Mouse (Mus musculus): ENCODE data around the gene Kyat3.
A peak's percentile ranks its signal among the peaks of the same experiment; 100 is the strongest.
"Not testable (repeated sequence)": the region's sequence is repeated elsewhere in the genome, so short reads cannot be mapped to it uniquely, and the experiment has no call there.

Kyat3 gene

DNA sequence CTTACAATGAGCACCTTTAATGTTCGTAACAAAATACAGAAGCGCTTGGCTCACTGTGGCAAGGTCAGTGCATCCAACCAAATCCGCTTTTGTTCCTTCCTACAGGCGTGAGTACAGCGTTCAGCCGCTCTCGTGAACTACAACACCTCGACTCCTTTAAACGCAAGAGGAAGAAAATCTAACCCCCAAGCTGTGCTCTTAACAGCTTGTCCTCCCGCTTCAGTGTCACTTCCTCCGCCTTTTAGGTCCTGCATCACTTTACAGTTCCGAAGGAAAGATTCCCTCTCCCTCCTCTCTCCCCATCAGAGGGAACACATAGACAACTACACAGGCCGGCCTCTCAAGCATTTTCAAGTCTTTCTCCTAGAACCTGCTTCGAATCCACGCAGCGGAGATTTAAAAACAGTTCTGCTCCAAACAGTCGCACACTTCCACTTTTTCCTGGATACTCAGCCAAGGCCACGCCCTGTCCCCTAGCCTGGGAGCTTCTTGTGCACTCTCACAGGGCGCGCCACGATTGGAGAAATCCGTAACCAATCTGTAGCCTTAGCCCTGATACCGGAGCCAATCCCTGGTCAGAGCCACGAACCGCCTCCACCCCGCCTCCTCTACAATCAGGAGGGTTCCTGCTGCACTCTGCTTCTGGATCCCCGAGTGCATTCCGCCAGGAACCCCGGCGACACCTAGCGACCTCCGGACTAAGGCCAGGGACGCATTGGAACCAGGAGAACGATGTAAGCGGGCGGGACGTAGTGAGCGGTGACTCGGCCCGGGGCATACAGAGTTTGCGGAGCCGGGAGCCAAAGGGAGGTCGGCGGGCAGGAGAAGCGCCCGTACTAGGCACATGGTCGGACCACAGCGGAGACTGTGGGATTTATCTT lies at the start of gene Kyat3:
Kyat3 (plus strand) TSS at position 610 of the 881 bp plus-strand sequence.
- peak; percentile 88 for DNase-seq (ENCODE audit: low spot score)

DNA sequence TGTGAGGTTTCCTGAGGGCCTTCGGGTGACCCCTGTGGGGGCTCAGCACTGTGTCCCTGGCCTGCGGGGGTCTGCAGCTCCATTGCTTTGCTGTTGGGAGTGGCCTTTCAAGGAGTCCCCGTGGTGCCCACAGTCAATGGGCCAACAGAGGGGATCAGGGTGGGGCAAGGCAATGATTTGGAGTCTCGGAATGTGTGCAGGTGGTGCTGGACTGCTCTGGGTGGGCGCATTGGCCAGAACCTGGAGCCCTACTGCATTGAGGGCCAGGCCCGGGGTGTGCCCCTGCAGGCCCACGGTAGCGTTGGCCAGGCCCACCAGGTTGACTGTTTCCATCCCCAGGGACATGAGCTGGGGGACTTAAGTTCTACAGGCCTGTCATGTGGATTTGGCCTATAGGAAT lies 36.1 kb upstream of the Kyat3 start:
- no peak for DNase-seq (ENCODE audit: low spot score)

DNA sequence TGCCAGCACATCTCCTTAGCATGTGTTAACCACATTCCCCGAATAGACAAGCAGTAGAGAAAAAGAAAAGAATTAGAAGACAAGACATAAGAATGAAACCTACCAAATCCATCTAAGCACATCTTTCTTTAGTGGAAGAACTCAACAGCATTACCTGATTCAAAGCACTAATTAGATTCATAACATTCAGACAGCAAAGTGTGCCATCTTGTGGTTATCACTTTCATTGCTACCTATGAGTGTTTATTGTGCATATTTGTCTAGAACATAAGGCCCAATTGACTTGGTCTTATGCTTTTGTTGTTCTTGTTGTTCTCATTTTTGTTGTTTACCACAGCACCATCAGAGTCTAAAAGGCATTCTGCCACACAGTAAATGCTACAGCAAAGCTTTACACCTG lies 26.2 kb upstream of the Kyat3 start:
- no peak for DNase-seq (ENCODE audit: low spot score)

DNA sequence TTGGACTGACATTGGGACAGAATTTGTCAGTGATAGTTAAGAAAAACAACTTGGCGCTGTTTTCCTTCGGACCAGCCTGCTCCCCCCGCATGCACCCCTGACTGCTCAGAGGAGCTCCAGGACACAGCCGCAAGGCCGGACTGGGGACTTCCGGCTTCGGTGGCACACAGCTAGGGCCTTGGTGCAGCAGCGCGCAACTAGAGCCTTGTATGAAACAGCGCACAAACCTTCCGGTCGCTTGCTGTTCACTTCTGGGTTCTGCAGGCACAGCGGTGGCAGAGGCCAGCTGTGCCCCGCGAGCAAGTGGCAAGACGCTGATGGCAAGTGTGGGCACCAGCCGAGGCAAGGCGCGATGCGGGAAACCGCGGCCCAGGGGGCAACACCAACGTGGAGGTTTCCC lies 12.9 kb upstream of the Kyat3 start:
- no peak for DNase-seq (ENCODE audit: low spot score)

DNA sequence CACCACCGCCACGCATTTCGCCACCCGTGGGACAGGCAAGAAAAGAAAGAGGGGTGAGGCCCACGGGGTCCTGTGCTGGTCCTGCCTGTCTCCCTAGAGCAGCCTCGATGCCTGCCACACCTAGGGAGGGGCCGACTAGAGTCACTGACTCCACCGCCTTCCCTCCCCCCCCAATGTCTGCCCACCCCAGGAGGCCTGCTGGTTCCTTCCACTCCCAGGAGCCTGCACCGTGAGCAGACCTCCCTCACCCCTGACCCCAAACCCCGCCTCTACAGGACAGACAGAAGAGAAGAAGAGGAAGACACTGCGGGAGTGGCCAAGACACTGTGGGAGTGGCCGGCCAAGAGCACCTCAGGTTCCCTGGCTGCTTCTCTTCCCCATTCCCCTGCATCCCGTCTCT lies 12.5 kb upstream of the Kyat3 start:
- no peak for DNase-seq (ENCODE audit: low spot score)

DNA sequence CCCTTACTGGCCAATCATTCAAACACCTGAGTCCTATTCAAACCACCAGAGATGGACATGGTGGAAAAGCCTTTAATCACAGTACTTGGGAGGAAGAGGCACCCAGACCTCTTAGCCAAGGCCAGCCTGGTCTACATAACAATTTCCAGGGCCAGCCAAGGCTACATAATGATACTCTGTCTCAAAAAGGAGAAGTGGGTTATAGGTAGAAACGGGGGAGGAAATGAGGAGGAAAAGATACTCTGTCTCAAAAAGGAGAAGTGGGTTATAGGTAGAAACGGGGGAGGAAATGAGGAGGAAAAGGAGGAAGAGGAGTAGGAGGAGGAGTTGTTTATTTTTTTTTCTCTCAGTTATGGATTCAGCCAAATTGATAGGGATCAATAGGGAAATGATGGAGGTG lies 4.3 kb upstream of the Kyat3 start:
- no peak for DNase-seq (ENCODE audit: low spot score)

DNA sequence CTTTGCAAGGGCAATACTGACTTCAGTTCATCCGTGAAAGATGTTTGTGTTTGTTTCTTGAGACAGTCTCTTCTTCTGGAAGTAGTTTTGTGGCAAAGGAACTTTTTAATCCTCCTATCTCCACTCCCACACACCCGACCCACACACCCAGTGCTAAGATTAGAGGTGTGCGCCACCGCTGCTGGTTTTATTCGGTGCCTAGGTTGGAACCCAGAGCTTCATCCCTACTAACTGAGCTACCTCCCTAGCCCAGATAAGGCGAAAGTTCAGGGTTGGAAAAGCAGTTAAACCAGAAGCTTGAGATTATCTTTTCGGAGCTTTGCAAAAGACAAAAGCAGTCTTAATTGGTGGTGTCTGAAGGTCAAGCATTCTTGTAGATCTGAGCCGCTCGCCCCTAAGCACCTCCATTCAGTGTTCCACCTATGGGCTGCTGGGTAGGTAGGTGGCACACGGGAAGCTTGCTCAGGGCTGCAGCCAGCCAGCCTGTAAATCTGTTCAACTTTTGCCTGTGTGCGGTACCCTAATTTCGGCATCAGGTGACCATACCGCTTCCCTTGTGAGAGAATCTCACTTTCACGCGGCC lies 647 bp downstream of the Kyat3 start:
- DNase-seq (ENCODE audit: low spot score), result peak; percentile 47

DNA sequence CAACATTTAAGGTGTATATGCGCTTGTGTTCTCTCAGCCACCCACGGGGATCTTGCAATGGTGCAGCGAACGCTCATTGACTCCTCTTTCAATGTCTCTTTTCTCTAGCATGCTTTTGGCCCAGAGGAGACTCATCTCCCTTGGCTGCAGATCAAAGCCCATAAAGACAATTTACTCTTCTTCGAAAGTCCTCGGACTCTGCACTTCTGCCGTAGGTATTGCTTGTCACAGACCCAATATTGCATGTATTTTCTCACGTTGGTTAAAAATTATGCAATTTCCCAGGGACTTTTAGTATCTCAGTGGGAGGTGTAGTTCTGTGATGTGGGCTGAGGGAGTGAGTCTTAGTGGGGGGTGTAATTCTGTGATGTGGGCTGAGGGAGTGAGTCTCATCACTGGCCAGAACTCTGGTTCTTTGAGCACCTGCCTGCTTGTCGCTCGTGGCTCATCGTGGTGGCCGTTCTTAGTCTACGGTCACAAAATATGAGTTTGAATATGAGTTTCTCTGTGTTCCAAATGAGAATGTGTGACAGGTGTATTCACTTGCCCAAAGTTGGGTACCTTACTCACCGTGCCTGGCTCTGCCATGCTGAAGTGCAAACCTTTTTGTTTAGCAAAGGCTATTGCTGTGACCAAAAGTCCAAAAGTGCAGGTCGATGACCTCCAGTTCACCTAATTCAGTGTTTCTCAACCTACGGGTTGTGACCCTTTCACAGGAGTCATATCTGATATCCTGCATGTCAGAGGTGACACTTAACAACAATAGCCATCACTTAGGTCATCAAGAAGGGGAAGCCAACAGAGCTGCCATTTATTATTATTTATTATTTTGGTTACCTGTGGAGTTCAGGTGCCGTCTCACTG lies 6.0 kb downstream of the Kyat3 start:
- no peak for DNase-seq (ENCODE audit: low spot score)

DNA sequence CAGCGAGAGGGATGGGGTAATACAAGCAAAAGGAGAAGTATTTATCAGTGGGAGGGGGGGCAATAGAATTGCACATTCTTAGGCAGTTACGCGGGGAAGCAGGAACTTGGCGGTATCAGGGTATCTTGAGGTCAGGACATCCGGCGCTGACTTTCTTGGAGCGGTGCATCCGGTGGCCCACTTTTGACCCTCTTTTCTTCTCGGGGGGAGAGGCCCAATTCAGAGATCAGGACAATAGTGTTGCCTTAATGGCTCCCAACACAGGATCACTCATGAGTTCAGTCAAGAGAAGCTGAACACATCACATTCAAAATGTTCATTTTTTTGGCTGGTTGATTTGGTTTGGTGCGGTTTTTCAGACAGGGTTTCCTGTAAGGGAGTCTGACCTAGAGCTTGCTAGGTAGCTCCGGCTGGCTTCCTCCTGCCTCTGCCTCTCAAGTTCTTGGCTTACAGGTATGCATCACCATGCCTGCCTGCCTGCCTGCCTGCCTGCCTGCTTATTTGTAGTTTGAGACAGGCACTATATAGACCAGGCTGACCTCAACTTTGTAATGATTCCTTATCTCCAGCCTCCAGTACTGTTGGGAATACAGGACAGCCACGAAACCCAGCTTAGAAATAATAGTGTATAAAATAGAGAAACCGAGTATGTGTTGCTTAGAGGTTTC lies 7.5 kb downstream of the Kyat3 start:
- not testable (repeated sequence) for DNase-seq (ENCODE audit: low spot score)

DNA sequence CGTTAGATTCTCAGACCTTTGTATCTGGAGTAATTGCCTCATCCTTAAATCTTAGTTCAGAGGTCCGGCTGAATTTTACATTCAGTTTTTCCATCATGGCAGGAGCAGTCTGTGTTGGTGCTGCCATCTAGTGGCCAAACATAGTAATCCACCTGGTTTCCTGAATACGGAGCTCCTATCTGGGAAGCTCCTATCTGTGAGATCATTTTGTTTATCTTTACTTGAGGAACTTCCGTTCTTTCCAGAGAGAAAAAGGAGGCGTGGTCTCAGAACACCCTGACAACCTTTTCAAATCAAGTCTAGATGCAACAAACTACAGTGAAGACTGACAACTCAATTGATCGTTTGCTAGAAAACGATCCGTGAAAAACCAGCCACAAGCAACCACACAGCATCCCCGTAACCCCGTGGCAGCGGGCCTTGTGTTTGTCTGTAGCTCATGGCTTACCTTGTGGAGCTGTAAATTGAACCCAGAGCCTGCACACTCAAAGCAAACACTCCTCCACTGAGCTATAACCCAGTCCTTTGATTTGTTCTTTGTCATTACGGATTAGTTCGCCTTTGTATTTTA lies 8.1 kb downstream of the Kyat3 start:
- peak; percentile 62 for DNase-seq (ENCODE audit: low spot score)

DNA sequence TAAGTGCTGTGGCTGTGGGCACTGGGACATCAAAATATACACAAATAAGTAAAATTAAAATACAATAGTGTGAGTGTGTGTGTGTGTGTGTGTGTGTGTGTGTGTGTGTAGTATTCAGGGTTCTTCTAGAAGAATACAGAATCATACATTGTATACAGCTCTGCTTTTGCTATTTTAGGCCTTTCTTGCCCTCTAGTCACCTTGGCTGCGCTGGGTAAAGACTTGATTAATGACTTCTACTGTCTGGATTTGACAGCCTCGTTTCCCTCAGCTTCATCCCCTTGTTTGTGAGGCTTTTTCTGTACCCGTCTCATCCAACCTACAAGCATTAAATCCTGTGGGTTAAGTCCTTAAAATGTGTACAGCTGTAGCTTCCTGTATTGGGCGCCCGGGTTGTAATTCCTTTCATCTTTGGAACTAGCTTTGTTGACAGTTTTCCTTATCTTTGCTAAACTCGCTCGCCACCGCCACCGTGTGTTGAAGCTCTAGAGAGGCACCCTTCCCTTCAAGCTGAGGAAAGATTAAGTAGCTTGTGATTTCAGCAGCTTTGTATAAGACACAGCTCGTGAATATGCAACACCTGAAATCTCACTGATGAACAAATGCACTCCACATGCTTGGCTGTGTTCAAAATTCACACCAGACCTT lies 9.6 kb downstream of the Kyat3 start:
- DNase-seq (ENCODE audit: low spot score), result no peak

DNA sequence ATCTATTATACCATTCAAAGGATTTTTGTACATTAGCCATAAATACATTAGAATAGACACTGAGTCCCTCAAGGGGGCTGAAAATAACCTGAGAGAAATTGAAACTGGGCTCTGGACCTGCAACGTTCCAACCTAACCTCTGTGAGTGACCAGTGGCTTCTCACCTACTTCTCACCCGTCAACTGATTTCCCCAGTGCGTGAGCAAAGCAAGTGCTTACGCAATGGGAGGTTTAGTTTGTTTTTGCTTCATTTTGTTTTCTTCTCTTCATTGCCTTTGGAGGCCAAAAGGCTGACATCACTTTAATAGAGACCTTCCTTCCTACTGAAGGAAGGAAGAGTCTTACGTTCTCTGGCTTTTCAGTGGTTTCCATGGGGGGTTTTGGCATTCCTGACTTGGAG lies 10.5 kb downstream of the Kyat3 start:
- DNase-seq (ENCODE audit: low spot score), result no peak

DNA sequence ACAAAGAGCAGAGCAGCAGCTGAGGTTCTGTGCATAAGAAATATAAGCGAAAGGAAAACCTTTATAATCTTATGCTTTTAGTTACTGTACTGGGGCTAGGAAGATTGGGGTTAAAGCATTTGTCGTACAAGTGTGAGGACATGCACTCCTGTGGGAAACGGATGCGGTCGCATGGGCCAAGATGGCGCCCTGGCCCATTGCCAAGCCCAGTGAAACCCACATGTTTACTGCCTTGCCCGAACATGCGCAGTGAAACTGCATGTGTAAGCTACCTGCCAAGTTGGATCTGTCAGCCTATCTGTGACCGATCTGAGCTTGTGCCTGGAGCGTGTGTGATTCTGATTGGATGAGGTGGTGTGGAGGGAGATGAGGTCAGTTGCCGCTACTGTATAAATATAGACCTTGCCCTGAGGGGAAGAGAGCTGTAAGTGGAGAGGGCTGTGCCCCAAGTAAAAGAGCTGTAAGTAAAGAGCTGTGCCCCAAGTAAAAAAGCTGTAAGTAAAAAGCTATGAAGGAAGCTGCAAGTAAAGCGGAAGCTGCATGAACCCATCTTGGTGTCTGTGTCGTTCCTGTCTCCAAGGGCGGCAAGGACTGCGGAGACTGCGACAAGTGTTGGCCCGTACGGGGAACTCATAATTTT lies 11.7 kb downstream of the Kyat3 start:
- DNase-seq (ENCODE audit: low spot score), result not testable (repeated sequence)

DNA sequence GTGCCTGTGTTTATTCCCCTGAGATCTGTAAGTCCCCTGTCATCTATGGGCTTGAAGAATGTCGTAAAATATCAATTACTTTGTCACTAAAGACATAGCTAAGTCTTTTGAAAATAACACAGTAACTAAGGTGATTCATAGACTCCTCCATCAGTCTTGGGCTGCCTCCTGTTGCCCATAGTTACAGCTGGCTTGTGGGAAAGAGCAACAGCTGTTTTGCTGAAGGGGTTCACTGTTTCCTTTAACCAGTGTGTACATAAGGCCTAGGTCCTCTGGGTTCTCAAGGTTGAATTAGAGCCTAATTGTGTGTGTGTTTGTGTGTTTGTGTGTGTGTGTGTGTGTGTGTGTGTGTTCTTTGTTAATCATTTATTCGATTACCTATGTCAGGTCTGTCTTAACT lies 24.6 kb downstream of the Kyat3 start:
- DNase-seq (ENCODE audit: low spot score), result no peak

DNA sequence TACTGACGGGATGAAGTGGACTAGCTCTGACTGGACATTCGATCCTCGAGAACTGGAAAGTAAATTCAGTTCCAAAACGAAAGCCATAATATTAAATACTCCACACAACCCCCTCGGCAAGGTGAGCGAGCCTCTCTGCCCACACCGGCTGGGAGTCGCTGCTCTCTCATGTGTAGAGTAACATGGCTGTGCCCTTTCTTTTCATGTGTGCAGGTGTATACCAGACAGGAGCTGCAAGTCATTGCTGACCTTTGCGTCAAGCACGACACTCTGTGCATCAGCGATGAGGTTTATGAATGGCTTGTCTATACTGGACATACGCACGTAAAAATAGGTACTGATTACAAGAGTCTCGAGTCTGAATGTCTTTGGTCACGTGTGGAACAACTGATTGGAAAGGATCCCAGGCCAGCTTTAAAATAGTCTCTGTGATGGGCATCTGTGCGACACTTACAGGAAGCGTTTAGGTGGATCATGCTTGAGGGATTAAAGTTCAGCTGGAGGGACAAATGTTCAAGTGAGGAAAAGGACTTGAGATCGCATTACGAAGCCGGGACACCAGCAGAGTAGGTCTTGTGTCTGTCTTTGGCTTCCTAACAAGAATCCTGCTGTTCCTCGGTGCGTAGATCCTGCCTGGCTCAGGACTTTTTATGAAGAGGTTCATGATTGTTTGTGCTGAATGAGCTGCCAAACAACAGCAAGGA lies 25.3 kb downstream of the Kyat3 start:
- DNase-seq (ENCODE audit: low spot score), result no peak

DNA sequence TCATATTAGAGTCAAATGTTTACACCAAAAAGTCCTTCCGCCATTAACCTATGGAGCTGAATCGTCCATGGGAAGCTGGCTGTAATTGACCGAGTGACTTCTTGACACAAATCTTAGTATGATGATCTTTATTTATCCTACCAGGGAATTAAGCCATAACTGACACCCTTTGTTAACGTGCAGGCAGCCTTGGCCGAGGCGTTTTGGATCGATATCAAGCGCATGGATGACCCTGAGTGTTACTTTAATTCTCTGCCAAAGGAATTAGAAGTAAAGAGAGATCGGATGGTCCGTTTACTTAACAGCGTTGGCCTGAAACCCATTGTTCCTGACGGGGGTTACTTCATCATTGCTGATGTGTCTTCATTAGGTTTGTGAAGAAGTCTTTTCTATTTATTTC lies 33.4 kb downstream of the Kyat3 start:
- DNase-seq (ENCODE audit: low spot score), result no peak

DNA sequence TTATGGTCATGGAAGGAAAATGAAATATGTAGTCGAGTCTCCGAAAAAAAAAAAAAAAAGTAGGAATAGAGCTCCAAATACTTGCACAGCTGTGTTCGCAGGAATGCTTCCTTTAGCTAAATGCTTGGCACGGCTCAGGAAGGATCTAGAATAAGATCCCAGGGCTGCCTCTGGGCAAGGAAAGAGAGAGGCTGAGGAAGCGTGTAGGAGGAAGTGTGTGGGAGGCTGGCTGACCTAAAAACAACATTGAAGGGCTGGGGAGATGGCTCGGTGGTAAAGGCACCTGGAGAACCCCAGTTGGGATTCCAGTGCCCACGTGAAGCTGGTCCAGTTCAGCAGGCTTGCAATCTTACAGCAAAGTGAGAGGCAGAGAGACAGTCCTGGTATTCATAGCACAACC lies 40.0 kb downstream of the Kyat3 start:
- no peak for DNase-seq (ENCODE audit: low spot score)

DNA sequence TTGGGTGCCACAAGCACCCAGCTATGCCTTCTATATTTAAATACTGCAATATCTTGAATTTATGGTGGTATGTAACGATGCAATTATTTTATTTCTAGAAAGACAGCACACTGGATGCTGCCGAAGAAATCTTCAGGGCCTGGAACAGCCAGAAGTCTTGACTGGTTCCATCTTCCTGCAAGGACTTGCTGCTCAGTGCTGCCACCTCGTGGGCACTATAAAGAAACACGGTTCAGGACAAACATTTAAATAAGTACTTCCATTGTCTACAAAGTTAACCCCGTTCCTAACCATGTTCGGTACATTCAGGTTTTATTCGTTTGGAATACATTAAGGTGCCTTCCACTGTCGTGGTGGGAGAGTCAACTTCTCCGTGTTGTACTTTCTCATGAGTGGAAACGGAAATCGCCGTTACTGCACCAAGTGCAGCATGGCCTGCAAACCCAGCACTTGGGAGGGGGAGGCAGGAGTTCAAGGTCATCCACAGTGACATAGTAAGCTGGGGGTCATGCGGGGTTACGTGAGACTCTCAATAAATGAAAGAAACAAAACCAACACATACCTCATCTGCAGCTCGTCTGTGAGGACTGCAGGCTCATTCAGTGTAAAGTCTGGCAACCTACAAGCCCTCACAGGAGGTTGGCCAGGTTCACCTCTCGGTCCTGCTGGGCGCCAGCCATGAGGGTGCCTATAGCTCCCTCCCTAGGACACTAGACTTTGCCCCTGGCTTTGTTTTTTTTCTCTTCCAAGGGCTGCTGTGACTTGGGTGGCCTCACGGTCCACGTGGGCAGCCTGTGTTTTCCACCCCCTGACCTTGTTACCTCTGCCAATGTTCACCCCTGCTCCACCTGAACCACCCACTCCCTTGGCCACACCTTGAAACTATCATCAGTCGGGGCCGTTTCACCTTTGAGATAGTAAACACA lies 43.4 kb downstream of the Kyat3 start:
- no peak for DNase-seq (ENCODE audit: low spot score)

DNA sequence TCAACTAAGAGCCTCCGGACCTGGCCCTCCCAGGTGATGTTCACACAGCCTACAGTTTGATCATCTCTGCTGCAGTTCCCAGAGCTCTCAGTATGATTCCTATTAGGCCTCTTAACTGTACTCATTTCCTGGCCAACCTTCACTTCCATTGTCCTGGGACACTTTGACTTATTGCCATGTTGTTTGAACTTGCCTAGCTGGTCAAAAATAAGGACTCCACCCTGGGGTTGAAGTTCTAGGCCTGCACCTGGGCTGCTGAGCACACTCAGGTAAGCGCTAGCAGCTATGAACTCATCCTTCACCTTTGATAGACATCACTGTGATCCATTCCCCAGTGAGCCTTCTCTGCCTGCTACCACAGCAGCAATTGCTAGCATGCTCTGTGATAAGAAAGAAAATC lies 44.2 kb downstream of the Kyat3 start:
- no peak for DNase-seq (ENCODE audit: low spot score)

All from testis, postnatal 14 days (tissue).